Mouse (Mus musculus) spleen, adult 2 months (tissue): Measurements from ENCODE around the gene Prkag2. TPM values are rescaled to one million over a fixed set of nuclear protein-coding genes. Genes with fewer than 3 reads are reported as not detected.

ENCODE experiments used
- DNase-seq, 2 experiments: peaks; one replicate each; pipeline versions ENCODE4 v3.0.0 to v3.0.0-alpha.2; 2012 to 2021; ENCODE audit warnings: low spot score in 2 of 2, low read depth in 1 of 2
- H3K27ac ChIP-seq: fragments of 200-500 bp; 2 replicates; pipeline ENCODE4 v1.5.1; 2012; ENCODE audit warnings: low read length, inconsistent platforms; ENCODE audit not compliant: insufficient read depth
- H3K27me3 ChIP-seq: fragments of 200-500 bp; 2 replicates; pipeline ENCODE4 v1.6.1; 2012; ENCODE audit warnings: mild to moderate bottlenecking, moderate library complexity, low read length, inconsistent platforms; ENCODE audit not compliant: control insufficient read depth, insufficient read depth
- H3K36me3 ChIP-seq: fragments of 200-500 bp; 2 replicates; pipeline ENCODE4 v1.6.1; 2012; ENCODE audit warnings: mild to moderate bottlenecking, low read length, inconsistent platforms; ENCODE audit not compliant: control insufficient read depth, insufficient read depth
- H3K4me1 ChIP-seq: fragments of 200-500 bp; 2 replicates; pipeline ENCODE4 v1.6.1; 2011; ENCODE audit warnings: inconsistent platforms; ENCODE audit not compliant: control insufficient read depth, insufficient read depth, insufficient read length
- H3K4me3 ChIP-seq: fragments of 200-500 bp; 2 replicates; pipeline ENCODE4 v1.5.1; 2011; ENCODE audit warnings: mild to moderate bottlenecking, inconsistent platforms; ENCODE audit not compliant: insufficient read depth, insufficient read length; ENCODE audit errors: extremely low read depth
- CTCF ChIP-seq: fragments of 200-500 bp; IDR thresholded peaks from 2 replicates; pipeline ENCODE4 v1.5.1; 2011; ENCODE audit warnings: mild to moderate bottlenecking, inconsistent platforms; ENCODE audit not compliant: insufficient read depth, insufficient read length, insufficient replicate concordance; ENCODE audit errors: extremely low read depth
- POLR2A ChIP-seq: fragments of 200-500 bp; IDR thresholded peaks from 2 replicates; pipeline ENCODE4 v1.6.1; 2011; ENCODE audit warnings: low read depth, low read length, inconsistent platforms
- WGBS: fragments of 180-500 bp; shearing (Covaris S2); methylation state at CpG from one replicate; pipeline ENCODE4 v1.1.7; 2018; 5-methylcytosine and 5-hydroxymethylcytosine counted together
- polyA plus RNA-seq: library from polyadenylated mRNA; depleted of rRNA; stranded (reverse); fragments of >200 nt; gene quantifications from 2 replicates; pipeline ENCODE4 v1.2.3, GENCODE M21; 2012

Gene Prkag2
- polyA plus RNA-seq, 1 experiment, result 7.7 TPM

DNA sequence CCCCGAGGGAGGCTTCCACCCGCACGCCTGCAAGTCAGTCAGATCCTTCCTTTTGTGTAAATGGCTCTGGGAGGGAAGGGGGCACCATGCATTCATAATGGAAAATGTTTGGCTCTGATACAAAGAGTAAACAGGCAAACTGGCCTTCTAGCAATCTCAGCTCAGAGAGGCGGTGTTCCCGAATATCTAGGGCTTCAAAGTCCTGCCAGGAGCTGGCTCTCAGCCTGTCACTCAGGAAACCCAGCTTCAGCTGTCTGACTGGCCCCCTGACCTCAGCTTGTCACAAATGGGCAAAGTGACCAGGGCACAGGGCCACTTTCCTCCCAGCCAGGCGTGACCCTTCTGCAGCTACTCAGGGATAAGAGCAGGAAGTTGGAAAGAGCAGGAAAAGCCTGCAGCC is 33.3 kb downstream of the Prkag2 start:
- no peaks in the 10 kb centered on the region for H3K27me3 ChIP-seq
- DNase-seq, result no peak
- 84% methylated on average over 6 of the region's 6 CpGs for WGBS
- no peaks in the 10 kb centered on the region for H3K4me1 ChIP-seq
- TF ChIP-seq POLR2A (no peak), CTCF (no peak)
- no peak overlapping the region for H3K27ac ChIP-seq
- no peaks in the 10 kb centered on the region for H3K36me3 ChIP-seq
- H3K4me3 ChIP-seq, result no peak overlapping the region

DNA sequence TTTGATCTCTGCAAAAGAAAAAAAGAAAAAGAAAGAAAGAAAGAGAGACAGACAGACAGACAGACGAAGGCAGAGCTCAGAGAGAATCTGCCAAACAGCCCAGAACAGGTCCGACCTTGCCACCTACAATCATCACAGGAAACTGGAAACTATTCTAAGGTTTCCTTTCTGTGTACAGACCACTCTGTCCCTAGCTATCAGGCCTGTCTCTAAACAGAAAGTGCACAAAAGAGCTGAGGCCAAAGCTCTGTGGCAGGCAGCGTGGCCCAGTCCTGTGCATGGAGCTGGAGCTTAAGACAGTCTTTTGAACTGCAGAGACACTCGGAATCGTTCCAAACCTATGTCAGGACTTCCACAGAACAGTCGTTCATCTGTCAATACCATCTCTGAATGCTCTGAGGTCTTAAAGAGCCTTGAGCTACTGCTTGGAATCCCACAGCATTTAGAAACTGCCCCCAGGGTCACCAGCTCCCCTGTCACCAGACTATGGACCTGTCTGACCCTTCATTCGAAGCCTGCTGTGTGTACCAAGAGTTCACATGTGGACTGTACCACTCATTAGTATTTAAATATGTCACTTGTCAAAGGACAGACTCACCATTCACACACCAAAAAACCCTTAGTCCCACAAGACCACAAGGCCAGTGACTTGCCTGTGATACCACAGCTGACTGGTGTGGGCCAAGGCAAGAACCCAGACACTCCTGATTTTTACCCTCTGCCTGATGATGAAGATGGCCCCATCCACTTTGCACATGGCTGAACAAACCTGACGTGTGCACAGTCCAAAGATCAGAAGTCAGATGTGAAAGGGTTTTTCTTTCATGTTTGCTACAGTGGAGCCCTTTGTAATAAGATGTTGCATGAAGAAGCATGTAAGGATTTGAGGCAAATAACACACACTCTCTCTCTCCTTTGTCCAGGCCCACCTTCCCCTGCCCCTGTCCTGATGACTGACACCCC is 35.9 kb downstream of the Prkag2 start:
- no peak for DNase-seq
- Histone ChIP-seq H3K4me3 (no peak overlapping the region), H3K36me3 (no peaks in the 10 kb centered on the region), H3K27ac (no peak overlapping the region), H3K27me3 (no peaks in the 10 kb centered on the region), H3K4me1 (no peaks in the 10 kb centered on the region)
- TF ChIP-seq POLR2A (no peak), CTCF (no peak)
- 58% methylated on average over 8 of the region's 8 CpGs for WGBS

GRCm38 (mm10) chr5:25062506-25063132 is 37.8 kb downstream of the Prkag2 start:
- 78% methylated on average over 17 of the region's 17 CpGs for WGBS
- no peak overlapping the region for H3K27ac ChIP-seq
- no peak for TF ChIP-seq POLR2A
- no peak for DNase-seq
- no peak overlapping the region for H3K4me3 ChIP-seq
- H3K4me1 ChIP-seq, result no peaks in the 10 kb centered on the region
- no peaks in the 10 kb centered on the region for H3K36me3 ChIP-seq
- H3K27me3 ChIP-seq, result no peaks in the 10 kb centered on the region

DNA sequence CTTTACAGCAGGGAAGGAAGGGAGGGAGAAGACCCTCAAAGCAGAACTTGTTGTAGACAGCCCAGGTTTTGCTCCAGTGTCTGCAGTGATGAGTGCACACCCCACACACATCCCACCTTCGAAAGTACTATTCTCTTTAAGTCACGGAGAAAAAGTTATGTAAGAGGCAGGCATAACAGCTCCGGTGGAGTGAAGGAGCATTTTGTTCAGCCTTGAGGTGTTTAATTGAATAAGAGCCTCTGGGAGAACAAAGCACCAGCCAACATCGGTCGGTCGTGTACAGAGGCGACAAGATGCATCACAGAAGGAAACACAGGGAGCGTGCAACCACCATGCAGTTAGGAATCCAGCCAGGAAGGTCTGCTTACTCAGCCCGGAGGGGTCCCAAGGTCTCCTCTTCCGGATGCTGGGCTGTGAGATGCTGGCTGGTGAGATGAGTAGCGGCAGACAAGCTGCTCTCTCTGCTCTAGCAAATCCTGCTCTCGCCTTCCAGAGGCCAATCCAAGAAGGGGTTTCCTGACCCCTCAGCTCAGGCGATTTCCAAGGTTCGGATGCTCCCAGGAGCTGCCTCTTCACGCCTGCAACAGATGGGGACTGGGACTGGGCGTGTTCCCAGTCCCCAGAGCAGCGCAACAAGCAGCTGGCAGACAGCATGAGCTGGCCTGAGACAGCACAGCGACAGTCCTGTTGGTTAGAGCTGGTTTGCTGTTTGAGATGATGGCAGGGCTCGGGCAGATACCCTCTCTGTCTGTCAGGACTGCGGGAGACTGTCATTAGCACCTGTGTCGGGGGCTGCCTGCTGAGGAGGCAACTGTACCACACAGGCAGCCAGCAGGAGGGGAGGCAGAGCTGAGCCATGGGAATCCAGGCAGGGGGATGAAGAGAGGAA is 41.3 kb downstream of the Prkag2 start:
- no peak overlapping the region for H3K27ac ChIP-seq
- H3K4me1 ChIP-seq, result no peaks in the 10 kb centered on the region
- no peaks in the 10 kb centered on the region for H3K27me3 ChIP-seq
- DNase-seq, result no peak
- TF ChIP-seq CTCF (no peak), POLR2A (no peak)
- WGBS, result 81% methylated on average over 21 of the region's 21 CpGs
- H3K4me3 ChIP-seq, result no peak overlapping the region
- H3K36me3 ChIP-seq, result no peaks in the 10 kb centered on the region

- Histone ChIP-seq H3K27ac (no peak overlapping the region), H3K4me1 (no peaks in the 10 kb centered on the region), H3K36me3 (no peaks in the 10 kb centered on the region), H3K4me3 (no peak overlapping the region), H3K27me3 (no peaks in the 10 kb centered on the region)
- 74% methylated on average over 7 of the region's 7 CpGs for WGBS
- no peak for TF ChIP-seq POLR2A
- no peak for TF ChIP-seq CTCF
- DNase-seq, result no peak
Observed at GRCm38 (mm10) chr5:25058417-25058816, 42.0 kb downstream of the Prkag2 start.

- TF ChIP-seq POLR2A (no peak), CTCF (no peak)
- no peak for DNase-seq
- WGBS, result 91% methylated on average over 4 of the region's 4 CpGs
- H3K36me3 ChIP-seq, result no peaks in the 10 kb centered on the region
- H3K27ac ChIP-seq, result no peak overlapping the region
- H3K4me1 ChIP-seq, result no peaks in the 10 kb centered on the region
- no peaks in the 10 kb centered on the region for H3K27me3 ChIP-seq
- no peak overlapping the region for H3K4me3 ChIP-seq
Observed at GRCm38 (mm10) chr5:25055288-25055687, 45.2 kb downstream of the Prkag2 start.
